Mouse (Mus musculus) hindbrain, embryonic 16.5 days (tissue): Measurements from ENCODE around the gene Pdf. TPM values are rescaled to one million over a fixed set of nuclear protein-coding genes. Genes with fewer than 3 reads are reported as not detected.
A peak's percentile ranks its signal among the peaks of the same experiment; 100 is the strongest.
"Not testable (repeated sequence)": the region's sequence is repeated elsewhere in the genome, so short reads cannot be mapped to it uniquely, and the experiment has no call there.

Experiments used
- ATAC-seq: fragments of 200-750 bp; cut with Nextera tagmentation; 2 replicates; pipeline ENCODE4 v1.8.0; 2017; ENCODE audit warnings: moderate TSS enrichment, moderate library complexity
- H3K27ac ChIP-seq: fragments of 300-500 bp; sonication (generic); 2 replicates; pipeline ENCODE4 v1.5.1; 2014; ENCODE audit warnings: low read depth, mild to moderate bottlenecking, control low read depth, low read length, moderate library complexity
- H3K27me3 ChIP-seq: fragments of 300-500 bp; sonication (generic); replicated peaks from 2 replicates; pipeline ENCODE4 v1.6.1; 2014; ENCODE audit warnings: low read length; ENCODE audit not compliant: control insufficient read depth, insufficient read depth
- H3K36me3 ChIP-seq: fragments of 300-500 bp; sonication (generic); 2 replicates; pipeline ENCODE4 v1.6.1; 2014; ENCODE audit warnings: mild to moderate bottlenecking, low read length, moderate library complexity, mixed read lengths; ENCODE audit not compliant: control insufficient read depth, insufficient read depth
- H3K4me1 ChIP-seq: fragments of 300-500 bp; sonication (generic); 2 replicates; pipeline ENCODE4 v1.6.1; 2014; ENCODE audit warnings: low read depth, low read length; ENCODE audit not compliant: control insufficient read depth, insufficient read depth
- H3K4me2 ChIP-seq: fragments of 300-500 bp; sonication (generic); 2 replicates; pipeline ENCODE4 v1.6.1; 2014; ENCODE audit warnings: mild to moderate bottlenecking, low read length, control low read depth, moderate library complexity
- H3K4me3 ChIP-seq: fragments of 300-500 bp; sonication (generic); 2 replicates; pipeline ENCODE4 v1.5.1; 2014; ENCODE audit warnings: mild to moderate bottlenecking, low read length, control low read depth, moderate library complexity
- H3K9ac ChIP-seq: fragments of 300-500 bp; sonication (generic); 2 replicates; pipeline ENCODE4 v1.6.1; 2014; ENCODE audit warnings: low read depth, mild to moderate bottlenecking, control low read depth, low read length, moderate library complexity
- H3K9me3 ChIP-seq: fragments of 300-500 bp; sonication (generic); 2 replicates; pipeline ENCODE4 v1.6.1; 2014; ENCODE audit warnings: mild to moderate bottlenecking, low read length, moderate library complexity; ENCODE audit not compliant: control insufficient read depth
- WGBS: fragments of 180-500 bp; shearing (Covaris S2); extraction: QIAGEN DNeasy Blood & Tissue Kit; methylation state at CpG from one replicate; pipeline ENCODE4 v1.1.7; 2014; 5-methylcytosine and 5-hydroxymethylcytosine counted together
- polyA plus RNA-seq: library from polyadenylated mRNA; unstranded; fragments of >200 nt; fragmentation: Nextera tagmentation; extraction: Ambion mirVana; gene quantifications from 2 replicates; pipeline ENCODE4 v1.2.1, GENCODE M21; 2015

Gene Pdf
- polyA plus RNA-seq, 1 experiment from 2014 or later = 37.1 TPM

DNA sequence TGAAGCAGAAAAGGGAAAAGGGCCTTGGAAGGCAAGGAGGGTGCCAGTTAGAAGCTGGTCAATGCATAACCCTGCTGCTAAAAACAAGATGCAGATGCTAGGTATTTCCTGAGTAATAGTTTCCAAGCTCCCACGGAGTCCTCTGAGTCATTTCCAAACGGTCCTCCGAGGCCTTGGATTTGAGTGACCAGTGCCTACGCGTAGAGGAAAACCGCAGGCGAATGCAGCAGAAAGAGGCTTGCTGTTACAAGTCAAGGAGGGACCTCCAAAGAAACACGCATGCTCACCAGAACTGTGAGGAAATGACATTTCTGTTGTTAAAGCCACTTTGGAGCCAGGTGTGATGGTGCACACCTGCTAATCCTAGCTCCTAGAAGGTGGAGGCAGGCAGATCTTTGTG is 24.9 kb downstream of the Pdf start:
- Histone ChIP-seq H3K4me1 (no peaks in the 10 kb centered on the region), H3K36me3 (no peaks in the 10 kb centered on the region), H3K27me3 (no peaks in the 10 kb centered on the region), H3K9ac (no peak overlapping the region), H3K9me3 (no peaks in the 10 kb centered on the region), H3K4me2 (no peak overlapping the region), H3K27ac (no peak overlapping the region), H3K4me3 (no peak overlapping the region)
- ATAC-seq = no peak
- WGBS = 93% methylated on average over 8 of the region's 8 CpGs

GRCm38 (mm10) chr8:107014915-107015314 is 33.5 kb downstream of the Pdf start:
- no peak overlapping the region for H3K4me2 ChIP-seq
- no peaks in the 10 kb centered on the region for H3K9me3 ChIP-seq
- H3K36me3 ChIP-seq = peaks cover 4% of the 10 kb centered on the region
- no peaks in the 10 kb centered on the region for H3K4me1 ChIP-seq
- no peak overlapping the region for H3K9ac ChIP-seq
- ATAC-seq = no peak
- no peak overlapping the region for H3K4me3 ChIP-seq
- no peak overlapping the region for H3K27ac ChIP-seq
- no peaks in the 10 kb centered on the region for H3K27me3 ChIP-seq
- WGBS = 97% methylated on average over 1 of the region's 1 CpGs

DNA sequence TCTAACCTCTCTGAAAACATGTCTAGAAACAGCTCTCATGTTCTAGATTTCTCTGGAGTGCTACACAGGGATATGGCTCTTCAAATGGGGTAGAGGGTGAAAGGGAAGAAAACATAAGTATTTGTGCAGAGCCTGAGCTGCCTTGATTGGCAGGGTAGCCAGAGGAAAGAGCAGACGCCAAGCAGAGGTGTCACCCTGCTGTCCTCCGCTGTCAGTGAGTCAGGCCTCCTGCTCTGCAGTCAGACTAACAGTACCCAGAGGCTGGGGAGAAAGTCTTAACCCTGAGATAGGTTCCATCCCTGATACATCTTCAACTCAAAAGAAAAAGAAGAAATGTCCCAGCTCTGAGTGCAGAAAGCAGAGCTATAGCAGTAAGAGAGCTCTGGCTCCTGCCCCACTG is 35.7 kb downstream of the Pdf start:
- Histone ChIP-seq H3K9me3 (no peaks in the 10 kb centered on the region), H3K27me3 (no peaks in the 10 kb centered on the region), H3K36me3 (peaks cover 4% of the 10 kb centered on the region), H3K4me1 (no peaks in the 10 kb centered on the region), H3K4me2 (no peak overlapping the region), H3K9ac (no peak overlapping the region), H3K4me3 (no peak overlapping the region), H3K27ac (no peak overlapping the region)
- ATAC-seq = no peak
- WGBS = 76% methylated on average over 2 of the region's 2 CpGs

- no peak for ATAC-seq
- Histone ChIP-seq H3K4me1 (no peaks in the 10 kb centered on the region), H3K9ac (no peak overlapping the region), H3K36me3 (peaks cover 6% of the 10 kb centered on the region), H3K4me3 (no peak overlapping the region), H3K4me2 (no peak overlapping the region), H3K27me3 (no peaks in the 10 kb centered on the region), H3K27ac (no peak overlapping the region), H3K9me3 (no peaks in the 10 kb centered on the region)
- 97% methylated on average over 3 of the region's 3 CpGs for WGBS
These were observed 40.6 kb downstream of the Pdf start for GRCm38 (mm10) chr8:107007795-107008194.

DNA sequence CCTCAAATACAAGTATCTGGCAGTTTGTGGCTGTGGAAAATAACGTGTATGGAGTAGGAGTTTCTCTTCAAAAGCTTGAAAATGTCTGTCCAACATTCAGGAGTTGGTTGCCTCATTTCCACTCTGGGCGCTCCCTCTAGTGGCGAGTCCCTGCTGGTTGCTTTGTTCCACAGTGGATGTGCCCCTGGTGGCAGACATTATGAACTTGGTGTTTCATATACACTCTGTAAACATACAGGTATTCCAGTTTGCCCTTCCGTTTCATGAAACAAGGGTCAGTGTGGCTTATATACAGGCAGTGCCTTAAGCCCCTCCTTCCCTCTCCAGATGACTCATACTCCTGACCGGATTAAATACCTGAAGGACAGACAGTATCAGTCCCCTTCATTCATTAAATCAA is 45.9 kb downstream of the Pdf start:
- WGBS = 41% methylated on average over 5 of the region's 5 CpGs
- no peak overlapping the region for H3K4me3 ChIP-seq
- H3K9ac ChIP-seq = no peak overlapping the region
- H3K27ac ChIP-seq = no peak overlapping the region
- no peaks in the 10 kb centered on the region for H3K9me3 ChIP-seq
- peak; percentile 61; the same call in 1 of the 2 replicates for ATAC-seq
- 0 out of 2 replicates have a peak, but pooled peaks cover 2% of the 10 kb centered on the region for H3K36me3 ChIP-seq
- no peaks in the 10 kb centered on the region for H3K27me3 ChIP-seq
- no peaks in the 10 kb centered on the region for H3K4me1 ChIP-seq
- no peak overlapping the region for H3K4me2 ChIP-seq

DNA sequence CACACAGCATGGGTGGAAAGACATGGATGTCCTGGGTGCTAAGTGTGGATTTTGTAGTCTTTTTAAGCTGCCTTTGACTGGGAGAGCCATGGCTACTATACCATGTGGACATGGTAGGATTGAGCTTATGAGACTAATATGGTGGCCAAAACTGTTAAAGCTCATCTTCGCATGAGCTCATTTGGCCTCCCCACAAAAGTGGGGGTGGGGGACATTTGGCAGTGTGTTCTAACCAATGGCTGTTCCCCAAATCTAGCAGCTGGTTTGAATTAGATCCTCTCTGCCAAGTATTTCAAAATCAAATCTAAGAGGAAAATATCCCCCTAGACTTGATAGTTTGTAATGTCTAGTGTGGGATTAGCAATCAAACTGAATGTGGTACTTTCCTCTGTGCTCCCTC is 49.3 kb downstream of the Pdf start:
- Histone ChIP-seq H3K4me1 (no peaks in the 10 kb centered on the region), H3K4me2 (no peak overlapping the region), H3K36me3 (0 out of 2 replicates have a peak, but pooled peaks cover 2% of the 10 kb centered on the region), H3K9me3 (no peaks in the 10 kb centered on the region), H3K27me3 (no peaks in the 10 kb centered on the region), H3K9ac (no peak overlapping the region), H3K27ac (no peak overlapping the region), H3K4me3 (no peak overlapping the region)
- WGBS = 75% methylated on average over 1 of the region's 1 CpGs
- no peak for ATAC-seq

GRCm38 (mm10) chr8:106997416-106997815 is 51.0 kb downstream of the Pdf start:
- 90% methylated on average over 4 of the region's 4 CpGs for WGBS
- no peak for ATAC-seq
- Histone ChIP-seq H3K9ac (no peak overlapping the region), H3K4me1 (no peaks in the 10 kb centered on the region), H3K4me2 (no peak overlapping the region), H3K4me3 (no peak overlapping the region), H3K36me3 (no peaks in the 10 kb centered on the region), H3K27ac (no peak overlapping the region), H3K27me3 (no peaks in the 10 kb centered on the region), H3K9me3 (no peaks in the 10 kb centered on the region)

GRCm38 (mm10) chr8:106996339-106996738 is 52.1 kb downstream of the Pdf start:
- H3K9me3 ChIP-seq, H3K9ac ChIP-seq, ATAC-seq, H3K4me1 ChIP-seq, H3K27me3 ChIP-seq, H3K27ac ChIP-seq, H3K36me3 ChIP-seq, H3K4me2 ChIP-seq, H3K4me3 ChIP-seq: not testable (repeated sequence)
- 88% methylated on average over 4 of the region's 4 CpGs for WGBS
